Mouse (Mus musculus) olfactory bulb, adult 2 months (tissue): ENCODE results near the gene Fsd2.

Experiments
- CTCF ChIP-seq: fragments of 200-500 bp; IDR thresholded peaks from 2 replicates; pipeline ENCODE4 v1.5.1; 2012; ENCODE audit warnings: low read depth, mild to moderate bottlenecking, low read length, moderate library complexity; ENCODE audit not compliant: insufficient read depth
- POLR2A ChIP-seq: fragments of 200-500 bp; IDR thresholded peaks from 2 replicates; pipeline ENCODE4 v1.6.1; 2012; ENCODE audit warnings: mild to moderate bottlenecking, low read depth, low read length, moderate library complexity; ENCODE audit not compliant: insufficient read depth

DNA sequence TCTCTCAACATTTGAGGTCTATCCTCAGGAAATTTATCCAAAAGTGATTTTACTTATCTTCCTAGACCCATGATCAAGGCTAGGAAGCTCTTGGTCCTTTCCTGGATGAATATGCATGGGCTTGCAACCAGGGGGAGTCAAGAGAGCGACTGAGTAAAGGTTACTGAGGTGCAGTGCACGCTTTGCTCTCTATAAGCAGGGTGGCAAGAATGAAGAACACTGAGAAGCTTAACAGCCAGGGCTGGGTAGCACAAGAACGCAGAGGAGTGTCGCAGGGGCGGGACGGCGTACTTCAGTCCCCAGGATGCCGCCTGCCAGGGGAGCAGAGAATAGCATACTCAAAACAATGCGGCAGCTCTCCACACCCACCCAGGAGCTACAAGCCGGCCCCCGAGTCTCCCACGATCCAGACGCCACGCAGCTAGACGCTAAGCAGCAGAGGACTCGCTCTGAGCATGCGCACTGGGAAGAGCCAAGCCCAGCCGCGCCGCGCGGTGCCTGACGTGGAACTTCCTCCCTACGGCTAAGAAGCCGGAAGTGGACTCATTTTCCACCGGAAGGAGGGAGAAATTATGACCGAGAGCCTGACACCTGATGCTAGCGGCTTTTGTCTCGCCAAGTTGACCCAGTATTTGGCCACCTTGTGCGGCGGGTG lies 43.6 kb downstream of the Fsd2 start:
- TF ChIP-seq POLR2A: peak; percentile 87
- no peak for TF ChIP-seq CTCF
